Mouse (Mus musculus) MEL (cell line): ENCODE results near the gene Ly6g6d.

Source experiments
- CTCF ChIP-seq, 3 experiments: IDR thresholded peaks in 2 of 3; conservative IDR thresholded peaks in 1 of 3; 2 replicates each; pipeline ENCODE4 v1.5.1; 2011 to 2012; ENCODE audit warnings: low read length in 3 of 3, low read depth in 2 of 3, mild to moderate bottlenecking in 2 of 3, improper control_type of control experiment in 1 of 3, inconsistent platforms in 1 of 3, mixed read lengths in 1 of 3, moderate library complexity in 1 of 3; ENCODE audit not compliant: control insufficient read depth in 1 of 3, insufficient read depth in 1 of 3, poor library complexity in 1 of 3, severe bottlenecking in 1 of 3
- USF1 ChIP-seq: IDR thresholded peaks from 2 replicates; pipeline ENCODE4 v1.6.1; 2014; ENCODE audit warnings: low read depth, mild to moderate bottlenecking, inconsistent platforms, low read length, improper control_type of control experiment, moderate library complexity

- TF ChIP-seq USF1 (no peak), CTCF (IDR thresholded peaks at IDR 0.05 in 2 of 3, conservative IDR thresholded peaks at IDR 0.05 in 1 of 3; ENCODE audit: control insufficient read depth in 1 of 3, insufficient read depth in 1 of 3, low read depth in 2 of 3, low read length in 3 of 3, poor library complexity in 1 of 3, severe bottlenecking in 1 of 3) (no peak)
Measured at GRCm38 (mm10) chr17:35022541-35023060, 55.3 kb downstream of the Ly6g6d start.
